24 mouse cellular contexts compared by ENCODE assay signal in genomic region chr7:125139196-125139595, GRCm38 (mm10).
"Had no signal": no experiment of that assay in that cellular context is flagged by ENCODE, and none has a peak within 500 bp of the region (broad histone marks: within the 10 kb centered on the region; RNA-seq: fewer than 3 reads in every experiment).

No protein-coding gene starts in this region.

- H3K36me3 ChIP-seq: kidney, embryonic 15.5 days; limb, embryonic 12.5 days; limb, embryonic 15.5 days; midbrain, embryonic 12.5 days; midbrain, embryonic 15.5 days; neural tube, embryonic 12.5 days; neural tube, embryonic 15.5 days; stomach, embryonic 15.5 days had no signal

- DNase-seq: kidney, adult 2 months; kidney, postnatal 10 days; kidney, postnatal 36 days; left cerebral cortex, postnatal 4 days; liver, postnatal 0 days; lung, embryonic 14.5 days; lung, postnatal 14 days; right cerebral cortex, adult 18-20 months; right cerebral cortex, postnatal 14 days; right cerebral cortex, postnatal 4 days; thymus, adult 2 months; thymus, postnatal 14 days; thymus, postnatal 4 days had no signal

- H3K27me3 ChIP-seq: kidney, embryonic 15.5 days; limb, embryonic 12.5 days; limb, embryonic 15.5 days; midbrain, embryonic 12.5 days; midbrain, embryonic 15.5 days; neural tube, embryonic 12.5 days; neural tube, embryonic 15.5 days; stomach, embryonic 15.5 days had no signal

- H3K9ac ChIP-seq: kidney, embryonic 15.5 days; limb, embryonic 12.5 days; limb, embryonic 15.5 days; liver, embryonic 14.5 days; liver, postnatal 0 days; lung, embryonic 14.5 days; midbrain, embryonic 12.5 days; midbrain, embryonic 15.5 days; neural tube, embryonic 12.5 days; neural tube, embryonic 15.5 days; stomach, embryonic 15.5 days had no signal

- H3K4me3 ChIP-seq: kidney, embryonic 15.5 days; limb, embryonic 12.5 days; limb, embryonic 15.5 days; midbrain, embryonic 12.5 days; midbrain, embryonic 15.5 days; neural tube, embryonic 12.5 days; neural tube, embryonic 15.5 days; stomach, embryonic 15.5 days had no signal

- H3K9me3 ChIP-seq: kidney, embryonic 15.5 days; limb, embryonic 15.5 days; midbrain, embryonic 12.5 days; midbrain, embryonic 15.5 days; neural tube, embryonic 12.5 days; neural tube, embryonic 15.5 days; stomach, embryonic 15.5 days had no signal

- H3K27ac ChIP-seq: kidney, embryonic 15.5 days; limb, embryonic 12.5 days; limb, embryonic 15.5 days; liver, embryonic 14.5 days; midbrain, embryonic 12.5 days; midbrain, embryonic 15.5 days; neural tube, embryonic 12.5 days; neural tube, embryonic 15.5 days; stomach, embryonic 15.5 days had no signal

- H3K4me1 ChIP-seq: kidney, embryonic 15.5 days; midbrain, embryonic 12.5 days; midbrain, embryonic 15.5 days; neural tube, embryonic 12.5 days; neural tube, embryonic 15.5 days; stomach, embryonic 15.5 days had no signal

- H3K4me2 ChIP-seq: kidney, embryonic 15.5 days; limb, embryonic 12.5 days; limb, embryonic 15.5 days; liver, embryonic 11.5 days; lung, embryonic 14.5 days; midbrain, embryonic 12.5 days; midbrain, embryonic 15.5 days; neural tube, embryonic 12.5 days; neural tube, embryonic 15.5 days; stomach, embryonic 15.5 days had no signal

- ATAC-seq: intestine, postnatal 0 days; liver, postnatal 0 days; midbrain, embryonic 15.5 days had no signal
